Mouse (Mus musculus) adrenal gland, adult (tissue): ENCODE data around the gene Gm7145.
"Not testable (repeated sequence)": the region's sequence is repeated elsewhere in the genome, so short reads cannot be mapped to it uniquely, and the experiment has no call there.

Experiments
- DNase-seq, 2 experiments: peaks; one replicate each; pipeline ENCODE4 v3.0.0; 2022 to 2023; ENCODE audit warnings: low spot score in 1 of 2; ENCODE audit not compliant: inconsistent age in 2 of 2

Gene Gm7145

DNA sequence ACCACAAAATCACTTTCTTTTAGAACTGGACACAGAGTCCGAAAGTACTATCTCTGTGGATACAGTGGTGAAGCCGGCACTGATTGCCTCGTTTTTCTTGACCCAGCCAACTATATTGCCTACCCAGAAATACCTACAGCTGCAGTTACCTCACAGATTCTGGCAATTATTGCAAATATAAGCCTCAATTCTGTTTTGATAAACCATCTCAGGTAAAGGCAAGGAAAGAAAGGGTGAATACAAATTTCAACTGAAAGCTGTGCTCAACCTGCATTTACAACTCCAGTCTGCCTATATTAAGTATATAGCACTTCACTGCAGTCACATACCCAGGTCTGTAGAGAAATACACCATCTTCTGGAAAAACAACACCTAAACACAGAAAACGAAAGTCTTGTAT is at the start of gene Gm7145:
Gm7145 (plus strand) TSS at position 301 of the 400 bp plus-strand sequence.
- DNase-seq = no peak

DNA sequence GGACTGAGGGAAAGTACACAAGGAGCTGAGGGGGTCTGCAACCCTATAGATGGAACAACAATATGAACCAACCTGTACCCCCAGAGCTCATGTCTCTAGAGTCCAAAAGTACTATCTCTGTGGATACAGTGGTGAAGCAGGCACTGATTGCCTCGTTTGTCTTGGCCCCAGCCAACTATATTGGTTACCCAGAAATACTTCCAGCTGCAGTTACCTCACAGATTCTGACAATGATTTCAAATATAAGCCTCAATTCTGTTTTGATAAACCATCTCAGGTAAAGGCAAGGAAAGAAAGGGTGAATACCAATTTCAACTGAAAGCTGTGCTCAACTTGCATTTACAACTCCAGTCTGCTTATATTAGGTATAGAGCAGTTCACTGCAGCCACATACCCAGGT is 38.0 kb upstream of the Gm7145 start, which contains the start of gene Gm28168:
Gm28168 (plus strand) TSS at position 301 of the 400 bp plus-strand sequence.
- not testable (repeated sequence) for DNase-seq

DNA sequence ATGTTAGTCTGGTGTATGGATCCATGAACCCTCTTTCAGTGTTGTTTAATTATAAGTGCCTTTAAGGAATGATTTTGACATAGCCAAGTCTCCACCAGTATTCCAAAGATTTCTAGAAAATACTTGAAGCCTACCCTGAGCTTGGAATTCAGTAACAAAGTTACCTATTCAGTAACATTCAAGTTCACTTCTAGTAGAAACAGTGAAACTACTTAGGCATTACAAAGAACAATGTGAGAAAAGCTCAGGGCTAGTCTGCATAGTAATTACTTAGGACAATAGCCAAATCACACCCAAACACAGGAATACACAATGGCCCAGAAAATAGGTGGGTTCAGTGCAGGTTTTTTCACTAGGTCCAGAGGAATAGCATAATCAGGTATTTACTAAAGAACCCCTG is 38.1 kb downstream of the Gm7145 start:
- not testable (repeated sequence) for DNase-seq

DNA sequence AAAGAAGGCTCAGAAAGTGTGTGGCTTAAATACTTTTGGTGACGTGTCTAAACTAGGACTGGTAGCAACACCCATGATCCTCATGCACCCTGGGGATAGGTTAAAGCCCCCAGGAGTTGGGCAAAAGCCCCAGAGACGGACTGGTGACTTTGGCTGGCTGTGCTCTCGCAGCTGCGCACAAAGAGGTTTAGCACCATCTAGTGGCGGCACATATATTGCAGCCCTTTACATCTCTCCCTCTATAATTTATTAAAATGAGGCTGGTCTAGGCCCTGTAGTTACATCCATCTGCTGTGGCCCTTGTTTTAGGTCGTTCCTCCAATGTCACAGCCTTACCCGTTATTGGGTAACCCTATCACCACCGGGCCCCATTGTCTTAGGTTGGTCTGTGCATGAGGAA is 47.0 kb downstream of the Gm7145 start:
- peak; percentile 4 to 54 for DNase-seq
